Mouse (Mus musculus): Measurements from ENCODE around the gene Nedd9.

Nedd9 gene

GRCm38 (mm10) chr13:41491522-41491921 is 4.4 kb upstream of the Nedd9 start:
- no peak for DNase-seq

GRCm38 (mm10) chr13:41490282-41490681 is 3.1 kb upstream of the Nedd9 start:
- no peak for DNase-seq

- no peak for DNase-seq
Measured at GRCm38 (mm10) chr13:41489705-41490275, 2.6 kb upstream of the Nedd9 start.

- no peak for DNase-seq
Measured at GRCm38 (mm10) chr13:41487409-41487743, 214 bp upstream of the Nedd9 start.

GRCm38 (mm10) chr13:41483966-41484365 is 3.2 kb downstream of the Nedd9 start:
- DNase-seq = no peak

GRCm38 (mm10) chr13:41482408-41483011 is 4.7 kb downstream of the Nedd9 start:
- DNase-seq = no peak

GRCm38 (mm10) chr13:41479737-41480435 is 7.3 kb downstream of the Nedd9 start:
- DNase-seq = peak; percentile 54

GRCm38 (mm10) chr13:41476216-41476615 is 10.9 kb downstream of the Nedd9 start:
- no peak for DNase-seq

GRCm38 (mm10) chr13:41474365-41474764 is 12.8 kb downstream of the Nedd9 start:
- no peak for DNase-seq

- DNase-seq = no peak
Measured at GRCm38 (mm10) chr13:41473504-41473903, 13.7 kb downstream of the Nedd9 start.

- DNase-seq = no peak
Measured at GRCm38 (mm10) chr13:41472878-41473424, 14.2 kb downstream of the Nedd9 start.

- no peak for DNase-seq
Measured at GRCm38 (mm10) chr13:41468277-41468676, 18.9 kb downstream of the Nedd9 start.

GRCm38 (mm10) chr13:41467036-41467435 is 20.1 kb downstream of the Nedd9 start:
- DNase-seq = no peak

- DNase-seq = no peak
Measured at GRCm38 (mm10) chr13:41466616-41467015, 20.5 kb downstream of the Nedd9 start.

GRCm38 (mm10) chr13:41466191-41466590 is 21.0 kb downstream of the Nedd9 start:
- no peak for DNase-seq

- DNase-seq = no peak
Measured at GRCm38 (mm10) chr13:41461418-41461817, 25.7 kb downstream of the Nedd9 start.

GRCm38 (mm10) chr13:41459683-41460286 is 27.4 kb downstream of the Nedd9 start:
- DNase-seq = no peak

GRCm38 (mm10) chr13:41458709-41459108 is 28.5 kb downstream of the Nedd9 start:
- no peak for DNase-seq

- no peak for DNase-seq
Measured at GRCm38 (mm10) chr13:41457798-41458390, 29.3 kb downstream of the Nedd9 start.

- no peak for DNase-seq
Measured at GRCm38 (mm10) chr13:41457030-41457797, 29.9 kb downstream of the Nedd9 start.

- no peak for DNase-seq
Measured at GRCm38 (mm10) chr13:41456292-41457029, 30.7 kb downstream of the Nedd9 start.

Measured in thymus, postnatal 4 days (tissue).